Mouse (Mus musculus) gonadal fat pad, adult 2 months (tissue): ENCODE measurements around the gene Olfr543. TPM values are rescaled to one million over a fixed set of nuclear protein-coding genes. Genes with fewer than 3 reads are reported as not detected.
A peak's percentile ranks its signal among the peaks of the same experiment; 100 is the strongest.
"Not testable (repeated sequence)": the region's sequence is repeated elsewhere in the genome, so short reads cannot be mapped to it uniquely, and the experiment has no call there.

Source experiments
- DNase-seq: peaks from one replicate; pipeline ENCODE4 v3.0.0-alpha.2; 2012; ENCODE audit warnings: low read depth
- polyA plus RNA-seq: library from polyadenylated mRNA; depleted of rRNA; stranded (reverse); fragments of >200 nt; gene quantifications from 2 replicates; pipeline ENCODE4 v1.2.3, GENCODE M21; 2012; rRNA removed

Gene Olfr543
- 1.5 and 2.4 TPM in 2 replicates for polyA plus RNA-seq

DNA sequence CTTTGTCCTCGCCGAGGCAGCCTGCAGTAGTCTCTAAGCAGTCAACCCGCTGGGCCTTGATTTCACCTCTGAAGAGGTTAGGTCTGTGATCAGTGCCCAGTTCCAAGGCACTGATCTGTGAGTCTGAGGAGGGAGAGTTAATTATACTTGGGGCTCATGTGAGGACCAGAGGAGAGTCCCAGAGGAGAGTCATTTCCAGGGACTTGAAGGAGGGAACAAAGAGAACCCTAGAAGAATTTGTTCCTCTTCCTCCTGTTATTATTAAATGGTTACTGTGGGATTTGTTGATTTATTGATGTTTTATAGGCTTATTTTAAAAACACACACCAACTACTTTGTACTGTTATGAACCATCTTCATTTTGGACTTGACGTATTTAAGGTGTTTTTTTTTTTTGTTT is at the start of gene Olfr543:
Olfr543 (minus strand) TSS at position 101 of the 400 bp plus-strand sequence.
- no peak for DNase-seq

DNA sequence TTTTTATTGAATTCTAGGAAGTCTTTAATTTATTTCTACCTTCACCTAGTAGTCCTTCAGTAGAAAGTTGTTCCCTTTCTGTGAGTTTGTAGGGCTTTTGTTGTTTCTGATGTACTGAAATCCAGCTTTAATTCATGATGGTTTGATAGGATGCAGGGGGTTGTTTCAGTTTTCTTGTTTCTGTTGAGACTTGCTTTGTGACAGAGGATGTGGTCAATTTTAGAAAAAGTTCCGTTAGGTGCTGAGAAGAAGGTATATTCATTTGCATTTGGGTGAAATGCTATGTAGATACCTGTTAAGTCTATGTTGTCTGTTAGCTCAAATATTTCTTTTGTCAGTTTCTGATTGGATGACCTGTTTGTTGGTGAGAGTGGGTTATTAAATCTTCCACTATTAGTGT is 47.6 kb upstream of the Olfr543 start:
- DNase-seq = no peak

DNA sequence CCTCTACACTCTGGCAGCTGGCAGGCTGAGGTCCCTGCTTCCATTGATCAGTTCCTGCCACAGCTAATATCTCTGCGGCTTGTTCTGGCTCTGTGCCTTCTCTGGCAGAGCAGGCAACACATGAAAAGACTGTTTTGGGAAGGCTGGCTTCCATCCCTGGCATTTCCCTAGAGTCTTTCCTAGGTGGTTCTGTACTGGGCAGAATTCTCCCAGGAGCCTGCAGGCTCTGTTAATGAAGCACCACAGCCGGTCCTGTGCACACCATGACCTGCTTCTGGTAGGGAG is 35.5 kb upstream of the Olfr543 start:
- DNase-seq = no peak

DNA sequence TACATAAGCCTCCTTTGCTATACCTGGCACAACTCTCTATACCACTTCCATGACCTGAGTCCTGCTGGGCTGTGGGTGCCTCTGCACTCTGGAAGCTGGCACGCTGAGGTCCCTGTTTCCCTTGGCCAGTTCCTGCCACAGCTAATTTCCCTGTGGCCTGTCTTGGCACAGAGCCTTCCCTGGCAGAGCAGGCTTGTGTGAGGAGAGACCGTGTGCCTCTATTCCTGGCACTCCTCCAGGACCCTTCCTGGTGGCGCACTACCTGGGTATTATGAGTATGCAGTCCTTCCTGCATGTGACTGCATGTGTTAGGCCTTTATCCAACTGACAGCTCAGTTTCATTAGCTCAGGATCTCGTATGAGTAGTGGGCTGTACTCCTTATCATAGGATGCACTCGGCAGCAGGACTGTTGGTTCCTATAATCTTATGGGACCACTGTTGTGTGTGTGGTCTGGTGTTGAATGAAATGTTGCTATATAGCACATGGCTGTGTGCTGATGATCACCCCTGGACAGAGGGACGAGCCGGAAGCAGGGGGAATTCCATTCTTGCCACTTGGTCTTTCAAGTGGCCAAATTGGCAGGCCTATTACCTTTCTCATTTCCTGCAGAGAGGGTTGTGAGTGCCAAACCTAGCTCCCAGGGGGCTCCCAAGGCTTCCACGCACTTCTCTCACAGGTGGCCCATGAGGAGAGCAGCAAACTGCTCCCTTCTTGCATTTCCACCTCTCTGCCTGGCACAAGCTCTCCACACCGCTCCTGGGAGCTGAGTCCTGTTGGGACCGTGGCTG is 35.0 kb upstream of the Olfr543 start:
- DNase-seq = no peak

DNA sequence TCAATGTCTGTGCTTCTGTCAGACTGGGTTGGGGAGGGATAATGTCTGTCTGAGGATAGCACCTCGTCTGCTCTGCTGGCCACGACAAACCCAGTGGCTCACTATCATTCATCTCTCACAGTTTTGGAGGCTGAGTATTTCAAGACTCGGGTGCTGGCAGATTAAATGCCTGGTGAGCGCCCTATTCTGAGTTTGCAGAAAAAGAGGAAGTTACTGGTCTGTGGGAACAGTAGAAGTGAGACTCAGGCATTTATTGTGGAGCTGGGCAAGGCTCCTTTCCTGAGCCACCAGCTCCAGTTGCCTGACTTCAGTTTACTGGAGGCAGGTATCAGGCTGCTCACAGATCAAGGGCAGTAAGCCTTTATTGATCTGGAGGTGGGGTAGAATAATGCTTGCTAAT is 32.7 kb upstream of the Olfr543 start:
- DNase-seq = no peak

DNA sequence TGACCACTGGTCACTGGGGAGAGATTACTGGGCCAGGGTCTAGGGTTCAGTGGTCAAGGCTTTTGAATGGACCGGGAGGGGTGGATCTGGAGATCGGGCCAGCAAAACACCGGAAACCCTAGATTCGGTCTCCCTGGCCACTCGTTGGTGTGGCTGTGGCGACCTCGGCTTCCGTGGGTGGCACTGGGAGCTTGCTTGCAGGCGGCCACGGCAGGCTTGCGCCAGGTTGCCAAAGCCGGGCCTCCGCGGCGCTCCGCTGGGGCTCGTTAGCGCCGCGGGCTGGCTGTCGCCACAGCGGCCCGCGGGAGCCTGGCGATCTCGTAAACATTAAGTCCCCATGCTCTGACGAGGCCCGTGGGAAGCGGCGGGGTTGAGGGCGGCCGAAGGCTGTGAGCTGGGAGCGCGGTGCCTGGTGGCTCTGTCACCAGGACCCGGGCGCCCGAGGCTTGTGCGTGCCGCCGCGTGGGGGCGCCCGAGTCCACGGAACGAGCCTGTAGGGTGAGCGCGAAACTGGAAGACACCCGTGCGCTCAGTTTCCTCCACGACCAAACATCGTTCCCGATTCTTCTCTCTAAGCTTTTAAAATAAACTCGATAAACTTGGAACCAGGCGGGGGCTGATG is 31.4 kb upstream of the Olfr543 start:
- no peak for DNase-seq

DNA sequence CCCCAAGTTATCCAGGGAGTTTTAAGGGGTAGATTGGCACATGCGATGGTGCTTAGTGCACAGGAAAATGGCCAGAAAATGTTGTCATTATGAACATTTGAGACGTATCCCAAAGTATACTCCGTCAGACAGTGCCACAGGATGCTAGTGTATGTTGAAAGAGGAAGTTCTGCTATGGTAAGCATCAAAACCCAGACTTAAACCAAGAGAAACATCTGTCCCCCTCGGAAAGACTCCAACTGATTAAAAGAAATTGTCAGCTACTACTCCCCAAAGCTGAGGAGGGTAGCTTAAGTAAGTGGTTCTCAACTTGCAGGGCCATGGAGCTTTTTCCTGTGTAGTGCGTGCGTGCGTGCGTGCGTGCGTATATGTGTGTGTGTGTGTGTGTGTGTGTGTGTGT is 30.4 kb upstream of the Olfr543 start:
- no peak for DNase-seq

DNA sequence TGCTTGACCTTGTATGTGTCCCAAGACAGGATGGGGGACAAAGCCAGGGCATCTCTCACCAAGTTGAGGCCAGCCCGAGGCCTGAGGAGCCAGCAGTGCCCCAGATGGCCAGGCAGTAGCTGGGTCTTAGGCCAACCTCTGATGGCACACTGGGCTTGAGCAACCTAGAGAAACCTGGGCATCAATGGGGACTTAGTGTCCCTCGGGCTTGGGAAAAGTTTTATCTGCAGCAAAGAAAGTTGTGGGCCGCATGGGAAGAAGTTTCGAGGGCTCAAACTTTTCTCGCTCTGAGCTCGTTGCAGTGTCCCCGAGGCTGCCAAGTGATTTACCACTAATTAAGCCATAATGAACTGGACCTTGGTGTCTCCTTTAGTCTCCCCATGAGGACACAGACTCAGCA is 28.2 kb upstream of the Olfr543 start:
- DNase-seq = no peak

DNA sequence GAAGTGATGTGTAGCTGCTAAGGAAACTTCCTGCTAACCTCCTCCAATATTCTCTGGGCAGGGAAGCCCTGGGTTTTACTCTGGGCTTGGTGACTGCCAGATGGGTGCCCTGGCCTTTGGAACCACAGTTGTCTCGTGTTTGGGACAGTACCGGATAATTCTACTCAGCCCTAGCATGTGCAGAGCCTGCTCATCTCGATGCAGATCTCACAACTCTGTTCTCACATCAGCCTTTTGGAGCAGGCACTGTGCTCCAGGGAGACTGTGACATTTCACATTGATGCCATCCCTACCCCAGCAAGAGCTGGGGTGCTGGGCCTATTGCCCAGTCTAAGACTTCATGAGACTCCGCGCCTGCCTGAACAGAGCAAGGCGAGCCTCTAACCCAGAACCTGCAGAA is 27.2 kb upstream of the Olfr543 start:
- DNase-seq = no peak

DNA sequence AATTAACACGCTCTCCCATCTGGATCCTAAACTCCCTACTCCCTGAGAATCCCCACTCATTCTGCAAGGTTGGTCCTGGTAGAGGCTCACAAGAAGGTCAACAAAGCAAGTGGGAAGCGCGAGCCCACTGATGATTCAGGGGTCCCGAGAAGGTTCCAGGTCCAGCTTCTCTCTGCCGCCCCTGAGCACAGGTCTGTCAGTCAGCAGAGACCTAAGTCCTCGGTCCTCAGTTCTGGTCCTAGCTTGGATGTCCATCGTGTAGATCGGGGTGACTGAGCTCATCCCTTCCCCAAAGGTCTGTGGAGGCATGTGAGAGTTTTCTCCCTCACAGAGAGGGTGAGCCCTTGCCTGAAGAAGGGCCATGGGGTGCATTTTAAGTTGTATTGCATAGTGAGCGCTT is 26.6 kb upstream of the Olfr543 start:
- DNase-seq = no peak

DNA sequence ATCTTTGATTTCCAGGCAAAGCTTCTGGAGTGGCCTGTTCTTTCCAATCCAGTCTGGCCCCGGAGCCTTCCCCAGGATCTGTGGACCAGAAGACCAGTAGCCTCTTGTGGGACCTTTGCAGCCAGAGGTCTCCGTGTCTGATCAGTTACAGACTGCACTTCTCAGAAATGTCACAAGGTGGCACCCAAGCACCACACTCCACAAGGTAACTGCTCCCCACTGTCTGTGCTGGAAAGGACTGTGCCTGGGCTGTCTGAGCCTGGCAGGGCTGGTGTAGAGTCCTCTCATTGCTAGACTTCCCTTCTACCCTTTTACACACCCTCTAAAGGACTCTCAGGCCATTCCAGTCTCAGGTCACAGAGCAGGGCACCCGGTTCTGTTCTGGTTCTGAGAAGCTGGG is 25.4 kb upstream of the Olfr543 start:
- no peak for DNase-seq

DNA sequence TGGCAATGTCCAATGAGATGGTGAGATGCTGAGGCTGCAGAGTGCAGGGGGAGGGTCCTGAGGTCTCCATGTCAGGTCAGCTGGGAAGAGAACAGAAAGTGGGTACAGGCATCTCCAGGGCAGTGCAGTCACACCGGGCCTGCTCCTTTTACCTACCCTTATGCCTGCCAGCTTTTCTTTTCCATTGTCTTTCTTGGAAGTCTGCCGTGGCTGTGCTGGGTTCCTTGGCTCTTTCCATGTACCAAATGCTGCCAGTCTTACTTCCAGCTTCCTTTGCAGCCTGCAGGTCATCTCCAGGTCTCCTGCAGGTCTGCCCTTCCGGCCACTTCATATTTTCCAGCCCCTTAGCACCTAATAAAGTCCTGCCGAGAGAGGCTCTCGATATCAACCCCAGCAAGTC is 20.5 kb upstream of the Olfr543 start:
- no peak for DNase-seq

DNA sequence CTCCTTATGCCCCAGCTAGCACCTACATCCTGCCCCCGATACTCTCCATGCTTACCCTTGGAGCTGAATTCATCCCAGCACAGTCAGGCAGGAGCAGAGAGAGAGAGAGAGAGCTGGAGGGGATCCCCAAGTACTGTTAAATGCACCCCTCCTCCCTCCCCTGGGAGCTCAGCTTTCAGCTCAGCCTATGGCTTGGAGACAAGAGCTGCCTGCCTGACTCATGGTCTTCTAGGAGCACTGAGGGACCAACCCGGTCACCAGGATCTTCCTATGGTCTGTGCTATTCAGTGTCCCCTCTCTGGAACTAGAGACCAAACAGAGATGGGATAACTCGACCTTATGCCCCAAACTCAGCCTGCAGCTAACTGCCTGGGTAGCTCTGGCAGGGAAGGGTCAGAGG is 18.0 kb upstream of the Olfr543 start, which contains the start of gene Olfr545:
Olfr545 (minus strand) TSS at position 101 of the 400 bp plus-strand sequence.
- DNase-seq = no peak

DNA sequence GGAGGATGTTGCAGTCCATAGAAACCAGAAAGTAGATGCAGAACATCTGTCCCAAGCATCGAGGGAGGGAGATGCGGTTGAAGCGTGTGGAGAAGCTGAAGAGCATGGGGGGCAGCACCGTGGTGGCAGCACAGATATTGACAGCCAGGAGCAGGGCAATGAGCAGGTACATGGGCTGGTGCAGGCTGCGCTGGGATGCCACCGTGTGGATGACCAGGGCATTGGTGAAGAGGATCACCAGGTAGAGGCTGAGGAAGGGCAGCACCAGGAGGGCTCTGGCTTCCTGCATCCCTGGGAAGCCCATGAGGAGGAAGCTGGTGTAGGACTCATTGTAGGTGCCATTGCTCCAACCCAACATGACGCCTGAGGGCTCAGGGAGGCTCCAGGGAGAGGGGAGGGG is 12.9 kb upstream of the Olfr543 start:
- not testable (repeated sequence) for DNase-seq

DNA sequence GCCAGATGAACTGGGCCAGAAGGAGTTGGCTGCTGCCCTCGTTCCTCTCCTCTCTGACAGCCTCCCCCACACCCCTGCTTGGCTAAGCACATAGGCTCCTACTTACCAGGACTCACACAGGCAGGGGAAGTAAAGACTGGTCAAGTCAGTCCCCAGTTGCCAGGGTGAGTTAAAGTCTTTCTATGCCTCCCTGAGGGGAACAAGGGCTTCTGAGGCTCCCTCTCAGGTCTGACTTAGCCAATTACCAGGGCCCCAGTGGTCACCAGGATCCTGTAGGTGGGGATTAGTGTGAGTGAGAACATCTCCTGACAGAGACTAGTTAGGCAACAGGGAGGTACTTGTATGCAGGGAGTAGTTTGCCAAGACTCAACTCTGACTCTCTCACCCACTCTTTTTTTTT is 6.7 kb upstream of the Olfr543 start, which contains the start of gene Olfr544:
Olfr544 (minus strand) TSS at position 153 of the 400 bp plus-strand sequence.
- peak; percentile 83 for DNase-seq

DNA sequence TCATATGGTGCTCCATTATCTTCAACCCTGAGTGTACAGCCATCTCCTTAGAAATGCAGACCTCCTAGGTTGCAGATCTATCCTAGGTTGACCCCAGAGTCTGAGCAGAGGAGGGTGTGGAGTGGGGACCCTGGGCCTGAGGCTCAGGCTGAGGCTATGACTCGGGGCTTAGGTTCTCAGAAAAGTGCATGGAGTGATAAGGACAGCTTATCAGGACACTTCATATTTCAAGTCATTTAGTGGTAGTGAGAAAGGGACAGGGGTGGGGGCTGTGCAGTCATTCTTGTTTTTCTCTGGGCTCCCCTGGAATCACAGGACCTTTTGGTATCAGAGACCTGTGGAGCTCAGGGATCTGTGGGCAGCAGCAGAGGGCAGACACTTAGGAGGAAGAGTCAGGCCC is 4.6 kb upstream of the Olfr543 start:
- no peak for DNase-seq

DNA sequence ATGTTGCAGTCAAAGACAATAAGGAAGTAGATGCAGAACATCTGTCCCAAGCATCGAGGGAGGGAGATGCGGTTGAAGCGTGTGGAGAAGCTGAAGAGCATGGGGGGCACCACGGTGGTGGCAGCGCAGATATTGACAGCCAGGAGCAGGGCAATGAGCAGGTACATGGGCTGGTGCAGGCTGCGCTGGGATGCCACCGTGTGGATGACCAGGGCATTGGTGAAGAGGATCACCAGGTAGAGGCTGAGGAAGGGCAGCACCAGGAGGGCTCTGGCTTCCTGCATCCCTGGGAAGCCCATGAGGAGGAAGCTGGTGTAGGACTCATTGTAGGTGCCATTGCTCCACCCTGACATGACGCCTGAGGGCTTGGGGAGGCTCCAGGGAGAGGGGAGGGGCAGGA is 3.3 kb upstream of the Olfr543 start:
- not testable (repeated sequence) for DNase-seq

DNA sequence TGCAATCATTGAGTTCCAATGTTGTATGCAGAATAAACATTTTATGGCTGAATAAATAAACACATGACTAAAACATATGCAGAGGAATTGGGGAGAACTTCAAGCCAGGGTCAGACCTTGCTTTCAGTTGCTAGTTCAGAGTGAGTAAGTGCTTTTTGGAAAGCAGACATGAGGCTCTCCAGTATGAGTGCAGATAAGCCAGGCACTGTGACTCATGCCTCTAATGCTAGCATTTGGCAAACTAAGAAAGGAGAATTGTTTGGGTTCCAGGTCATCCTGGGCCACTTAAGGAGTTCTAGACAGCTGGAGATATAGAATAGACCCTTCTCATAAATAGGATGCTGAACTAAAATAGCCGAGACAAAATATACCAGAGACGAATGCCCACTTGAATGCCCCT is 2.2 kb upstream of the Olfr543 start:
- DNase-seq = no peak

DNA sequence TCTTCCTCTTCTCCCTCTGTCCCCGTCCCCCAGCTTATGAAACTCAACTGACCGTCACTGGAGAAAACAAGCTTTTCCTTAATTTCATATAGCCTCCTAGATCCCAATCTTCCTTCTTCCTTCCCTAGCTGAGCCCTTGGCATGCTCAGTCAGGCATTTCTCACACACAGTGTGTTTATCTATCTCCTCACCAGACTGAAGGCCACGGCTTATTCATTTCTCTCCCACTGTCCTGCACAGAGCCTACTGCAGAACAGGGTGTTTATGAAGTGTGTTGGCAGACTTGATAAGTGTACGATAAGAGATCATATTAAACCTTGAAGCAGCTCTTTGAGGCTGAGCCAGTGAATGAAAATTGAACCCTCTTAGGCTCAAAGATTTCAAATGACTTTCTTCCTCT is 658 bp downstream of the Olfr543 start:
- DNase-seq = no peak

DNA sequence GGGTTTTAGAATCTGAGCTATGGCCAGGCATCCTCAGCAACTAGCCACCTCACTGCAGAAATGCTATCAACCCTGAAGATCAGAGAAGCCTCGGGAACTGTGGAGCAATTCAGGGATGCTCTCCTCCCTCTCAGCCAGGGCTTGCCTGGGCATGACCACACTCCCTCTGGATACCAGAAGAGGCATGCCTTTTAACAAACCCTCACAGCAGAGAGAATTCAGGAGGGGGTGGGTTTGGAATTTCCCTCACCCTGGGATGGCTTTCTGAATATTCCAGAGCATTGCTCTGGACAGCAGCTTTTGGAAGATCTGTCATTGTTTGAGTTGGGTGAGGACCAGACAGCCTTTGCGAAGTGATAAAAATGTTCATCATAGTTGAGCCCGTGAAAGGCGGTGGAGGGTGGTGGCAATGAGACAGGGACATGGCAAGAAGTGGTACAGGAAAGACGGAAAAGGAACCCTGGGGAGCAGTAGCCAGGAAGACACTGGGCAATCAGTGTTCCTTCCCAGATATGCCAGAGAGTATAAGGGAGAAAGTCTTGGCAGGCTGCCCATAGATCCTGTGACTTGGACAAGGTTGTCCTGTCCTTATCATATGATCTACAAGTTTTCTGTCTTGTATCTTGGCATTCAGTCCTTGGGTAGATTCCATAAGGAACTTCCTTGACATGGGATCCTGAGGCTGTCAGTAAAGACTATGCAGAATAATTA is 2.0 kb downstream of the Olfr543 start:
- peak; percentile 58 for DNase-seq

DNA sequence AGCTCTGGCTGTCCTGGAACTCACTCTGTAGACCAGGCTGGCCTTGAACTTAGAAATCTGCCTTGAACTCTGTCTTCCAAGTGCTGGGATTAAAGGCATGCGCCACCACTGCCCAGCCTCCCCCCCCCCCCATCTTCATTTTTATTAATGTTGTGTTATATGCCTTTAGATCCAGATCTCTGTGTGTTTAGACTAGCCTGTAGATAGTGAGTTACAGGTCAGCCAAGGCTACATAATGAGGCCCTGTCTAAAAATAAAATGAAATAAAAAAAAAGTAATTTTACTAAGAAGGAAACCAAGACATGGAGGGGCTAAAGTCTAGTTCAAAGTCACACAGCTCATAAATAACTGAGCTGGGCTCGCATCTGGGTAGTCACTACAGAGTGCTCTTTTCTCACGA is 2.6 kb downstream of the Olfr543 start:
- DNase-seq = no peak

DNA sequence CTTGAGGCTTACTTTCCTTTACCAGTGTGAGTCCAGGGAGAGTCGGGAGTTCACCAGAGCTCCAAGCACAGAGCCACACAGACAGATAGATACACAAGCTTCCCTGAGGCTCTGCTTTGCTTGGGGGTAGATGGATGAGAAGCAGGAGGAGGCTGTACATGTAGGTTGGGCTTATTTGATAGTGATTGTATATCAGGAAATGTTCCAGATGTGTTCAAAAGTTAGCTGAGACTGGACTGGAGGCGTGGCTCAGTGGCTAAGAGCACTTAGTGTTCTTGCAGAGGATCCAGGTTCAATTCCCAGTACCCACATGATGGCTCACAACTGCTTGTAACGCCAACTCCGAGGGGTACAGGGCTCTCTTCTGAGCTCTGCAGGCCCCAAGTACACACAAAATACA is 3.1 kb downstream of the Olfr543 start:
- DNase-seq = no peak

DNA sequence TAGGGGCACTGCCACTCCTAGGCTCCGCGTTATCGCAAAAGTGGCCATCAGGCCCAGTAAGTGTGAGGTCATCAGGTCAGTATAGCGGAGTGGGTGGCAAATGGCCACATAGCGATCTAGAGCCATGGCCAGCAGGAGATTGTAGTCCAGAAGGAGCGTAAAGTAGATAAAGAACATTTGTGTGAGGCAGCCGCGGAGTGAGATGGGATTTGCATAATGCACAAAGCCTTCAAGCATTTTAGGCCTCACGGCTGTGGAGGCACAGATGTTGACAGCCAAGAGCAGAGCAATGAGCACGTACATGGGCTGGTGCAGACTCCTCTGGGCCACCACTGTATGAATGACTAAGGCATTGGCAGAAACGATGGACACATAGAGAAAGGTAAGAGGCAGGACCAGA is 4.1 kb downstream of the Olfr543 start:
- DNase-seq = no peak
